Mouse (Mus musculus): ENCODE measurements around the gene Ap1m2. TPM values are rescaled to one million over a fixed set of nuclear protein-coding genes. Genes with fewer than 3 reads are reported as not detected.

The Ap1m2 gene
- total and polyA plus RNA-seq, 3 experiments, result 0.16 TPM; not detected in 2

- ATAC-seq (ENCODE audit: extremely low read depth, insufficient number of reproducible peaks, low FRiP score, poor library complexity, severe bottlenecking), result no peak
Measured at GRCm38 (mm10) chr9:21250509-21250908, 61.6 kb downstream of the Ap1m2 start.

DNA sequence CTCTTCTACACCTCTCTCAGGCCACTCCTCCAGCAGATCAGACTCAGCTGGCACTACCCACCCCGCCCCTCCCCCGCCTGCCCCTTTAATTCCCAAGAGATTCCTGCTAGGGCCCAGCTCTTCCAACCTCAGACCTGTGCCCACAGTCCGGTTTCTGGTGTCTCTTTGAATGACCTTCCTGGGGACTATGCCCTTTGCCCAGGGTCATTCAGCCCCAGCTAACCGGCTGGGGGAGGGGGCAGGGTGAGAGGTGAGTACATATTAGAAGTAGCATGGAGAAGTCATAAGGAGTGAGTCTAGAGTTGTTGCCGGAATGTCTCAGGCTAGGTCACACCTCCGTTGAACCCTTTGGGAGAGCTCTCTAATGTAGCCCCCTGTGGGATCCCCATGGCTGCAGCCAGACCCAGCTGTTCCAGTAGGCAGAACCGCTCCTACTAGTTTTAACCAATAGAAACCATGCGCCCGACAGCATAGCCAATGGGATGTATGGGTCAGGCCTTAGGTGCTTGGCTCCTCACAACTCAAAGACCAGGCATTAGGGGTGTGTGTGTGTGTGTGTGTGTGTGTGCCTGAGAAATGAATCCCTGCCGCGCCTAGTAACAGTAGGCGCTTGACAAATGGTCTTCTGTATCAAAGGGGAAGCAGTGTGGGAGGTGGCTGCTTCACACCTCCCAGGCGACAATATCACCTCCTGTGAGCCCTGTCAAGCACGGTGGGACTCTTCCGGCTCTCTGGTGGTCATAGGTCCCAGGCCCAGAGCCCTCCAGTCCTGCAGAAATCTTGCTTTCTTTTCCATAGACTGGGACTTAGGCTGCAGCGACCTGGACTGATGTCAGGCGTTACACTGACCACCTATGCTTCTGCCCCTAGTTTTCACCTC lies 62.3 kb downstream of the Ap1m2 start:
- no peaks in the 10 kb centered on the region for H3K36me3 ChIP-seq (replicated peaks)
- H3K27me3 ChIP-seq (ENCODE audit: insufficient read depth, low read length), result peaks cover 77% of the 10 kb centered on the region
- H3K9me3 ChIP-seq (replicated peaks), result peaks cover under 1% of the 10 kb centered on the region
- peaks cover 28% of the 10 kb centered on the region for H3K4me1 ChIP-seq (ENCODE audit: insufficient read depth, low read depth, low read length)
- DNase-seq (ENCODE audit: low spot score) (no peak), ATAC-seq (ENCODE audit: extremely low read depth, insufficient number of reproducible peaks, low FRiP score, poor library complexity, severe bottlenecking) (no peak)
- no peak overlapping the region for H3K4me3 ChIP-seq (ENCODE audit: low read depth, low read length)
- TF ChIP-seq CTCF (IDR thresholded peaks at IDR 0.05; ENCODE audit: low read depth, low read length), result no peak
- no peak for TF ChIP-seq POLR2AphosphoS5 (IDR thresholded peaks at IDR 0.05; ENCODE audit: insufficient replicate concordance, low read depth, low read length)
- no peak for TF ChIP-seq TAL1 (conservative IDR thresholded peaks at IDR 0.05; ENCODE audit: low read depth, low read length)
- no peak for TF ChIP-seq GATA1 (IDR thresholded peaks at IDR 0.05; ENCODE audit: borderline replicate concordance, low read length)
- TF ChIP-seq GATA2 (IDR thresholded peaks at IDR 0.05; ENCODE audit: borderline replicate concordance, low read depth, low read length), result no peak

More at GRCm38 (mm10) chr9:21250509-21250908, 61.6 kb downstream of the Ap1m2 start:
- TF ChIP-seq GATA2 (IDR thresholded peaks at IDR 0.05; ENCODE audit: borderline replicate concordance, low read depth, low read length), result no peak
- TF ChIP-seq TAL1 (conservative IDR thresholded peaks at IDR 0.05; ENCODE audit: low read depth, low read length), result no peak
- no peak for TF ChIP-seq GATA1 (IDR thresholded peaks at IDR 0.05; ENCODE audit: borderline replicate concordance, low read length)
- TF ChIP-seq POLR2AphosphoS5 (IDR thresholded peaks at IDR 0.05; ENCODE audit: insufficient replicate concordance, low read depth, low read length), result no peak
- no peak for TF ChIP-seq CTCF (IDR thresholded peaks at IDR 0.05; ENCODE audit: low read depth, low read length)
- no peak overlapping the region for H3K4me3 ChIP-seq (ENCODE audit: low read depth, low read length)
- DNase-seq (ENCODE audit: low spot score), result no peak
- peaks cover 72% of the 10 kb centered on the region for H3K27me3 ChIP-seq (ENCODE audit: insufficient read depth, low read length)
- peaks cover 29% of the 10 kb centered on the region for H3K4me1 ChIP-seq (ENCODE audit: insufficient read depth, low read depth, low read length)
- H3K36me3 ChIP-seq (replicated peaks), result no peaks in the 10 kb centered on the region
- H3K9me3 ChIP-seq (replicated peaks), result no peaks in the 10 kb centered on the region

- H3K4me3 ChIP-seq (ENCODE audit: low read depth, low read length), result no peak within 1 kb of the TSS
- peaks cover 79% of the 10 kb centered on the region for H3K27me3 ChIP-seq (ENCODE audit: insufficient read depth, low read length)
- no peaks in the 10 kb centered on the region for H3K36me3 ChIP-seq (replicated peaks)
- peaks cover 33% of the 10 kb centered on the region for H3K4me1 ChIP-seq (ENCODE audit: insufficient read depth, low read depth, low read length)
- no peak for ATAC-seq (ENCODE audit: extremely low read depth, insufficient number of reproducible peaks, low FRiP score, poor library complexity, severe bottlenecking)
- no peak for DNase-seq (ENCODE audit: low spot score)
- TF ChIP-seq TAL1 (conservative IDR thresholded peaks at IDR 0.05; ENCODE audit: low read depth, low read length), result no peak
- TF ChIP-seq GATA1 (IDR thresholded peaks at IDR 0.05; ENCODE audit: borderline replicate concordance, low read length), result no peak
- TF ChIP-seq GATA2 (IDR thresholded peaks at IDR 0.05; ENCODE audit: borderline replicate concordance, low read depth, low read length), result no peak
- no peak for TF ChIP-seq CTCF (IDR thresholded peaks at IDR 0.05; ENCODE audit: low read depth, low read length)
- no peak for TF ChIP-seq POLR2AphosphoS5 (IDR thresholded peaks at IDR 0.05; ENCODE audit: insufficient replicate concordance, low read depth, low read length)
- peaks cover 13% of the 10 kb centered on the region for H3K9me3 ChIP-seq (replicated peaks)
Measured at GRCm38 (mm10) chr9:21248326-21248725, 63.8 kb downstream of the Ap1m2 start, which contains the start of gene S1pr5. Gene S1pr5, minus strand, starts transcription at chr9:21248443.

GRCm38 (mm10) chr9:21246342-21246741 lies 65.8 kb downstream of the Ap1m2 start:
- H3K4me1 ChIP-seq (ENCODE audit: insufficient read depth, low read depth, low read length), result peaks cover 34% of the 10 kb centered on the region
- no peak overlapping the region; the same call in 1 of the 2 replicates for H3K4me3 ChIP-seq (ENCODE audit: low read depth, low read length)
- TF ChIP-seq CTCF (IDR thresholded peaks at IDR 0.05; ENCODE audit: low read depth, low read length) (no peak), GATA1 (IDR thresholded peaks at IDR 0.05; ENCODE audit: borderline replicate concordance, low read length) (no peak), TAL1 (conservative IDR thresholded peaks at IDR 0.05; ENCODE audit: low read depth, low read length) (no peak), POLR2AphosphoS5 (IDR thresholded peaks at IDR 0.05; ENCODE audit: insufficient replicate concordance, low read depth, low read length) (no peak), GATA2 (IDR thresholded peaks at IDR 0.05; ENCODE audit: borderline replicate concordance, low read depth, low read length) (no peak)
- H3K27me3 ChIP-seq (ENCODE audit: insufficient read depth, low read length), result peaks cover 59% of the 10 kb centered on the region
- ATAC-seq (ENCODE audit: extremely low read depth, insufficient number of reproducible peaks, low FRiP score, poor library complexity, severe bottlenecking) (no peak), DNase-seq (ENCODE audit: low spot score) (no peak)
- H3K9me3 ChIP-seq (replicated peaks), result peaks cover 13% of the 10 kb centered on the region
- H3K36me3 ChIP-seq (replicated peaks), result peaks cover 7% of the 10 kb centered on the region

DNA sequence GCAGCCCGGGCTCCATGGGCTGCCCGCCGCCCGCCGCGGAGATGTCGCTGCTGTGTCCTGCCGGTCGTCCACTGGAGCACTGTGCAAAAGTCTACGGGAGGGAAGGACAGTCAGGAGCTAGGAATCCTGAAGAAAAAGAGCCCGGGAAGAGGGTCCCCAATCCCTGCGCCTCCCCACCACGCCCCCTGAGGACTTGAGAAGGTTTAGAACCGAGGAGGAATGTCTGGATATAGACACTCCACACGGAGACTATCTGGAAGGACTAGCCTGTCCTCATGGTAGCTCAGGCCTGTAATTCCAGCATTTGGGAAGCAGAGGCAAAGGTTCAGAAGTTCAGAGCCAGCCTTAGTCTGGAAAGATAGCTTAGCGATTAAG lies 67.0 kb downstream of the Ap1m2 start:
- DNase-seq (ENCODE audit: low spot score) (no peak), ATAC-seq (ENCODE audit: extremely low read depth, insufficient number of reproducible peaks, low FRiP score, poor library complexity, severe bottlenecking) (no peak)
- peaks cover 12% of the 10 kb centered on the region for H3K36me3 ChIP-seq (replicated peaks)
- peaks cover 13% of the 10 kb centered on the region for H3K9me3 ChIP-seq (replicated peaks)
- peak overlapping the region; percentile 1; the same call in 1 of the 2 replicates for H3K4me3 ChIP-seq (ENCODE audit: low read depth, low read length)
- H3K27me3 ChIP-seq (ENCODE audit: insufficient read depth, low read length), result peaks cover 47% of the 10 kb centered on the region
- H3K4me1 ChIP-seq (ENCODE audit: insufficient read depth, low read depth, low read length), result peaks cover 35% of the 10 kb centered on the region
- no peak for TF ChIP-seq GATA2 (IDR thresholded peaks at IDR 0.05; ENCODE audit: borderline replicate concordance, low read depth, low read length)
- TF ChIP-seq CTCF (IDR thresholded peaks at IDR 0.05; ENCODE audit: low read depth, low read length), result no peak
- TF ChIP-seq POLR2AphosphoS5 (IDR thresholded peaks at IDR 0.05; ENCODE audit: insufficient replicate concordance, low read depth, low read length), result no peak
- no peak for TF ChIP-seq GATA1 (IDR thresholded peaks at IDR 0.05; ENCODE audit: borderline replicate concordance, low read length)
- TF ChIP-seq TAL1 (conservative IDR thresholded peaks at IDR 0.05; ENCODE audit: low read depth, low read length), result no peak

GRCm38 (mm10) chr9:21244428-21245112 lies 67.6 kb downstream of the Ap1m2 start:
- peak overlapping the region; percentile 1; the same call in 1 of the 2 replicates for H3K4me3 ChIP-seq (ENCODE audit: low read depth, low read length)
- no peak for TF ChIP-seq GATA2 (IDR thresholded peaks at IDR 0.05; ENCODE audit: borderline replicate concordance, low read depth, low read length)
- TF ChIP-seq POLR2AphosphoS5 (IDR thresholded peaks at IDR 0.05; ENCODE audit: insufficient replicate concordance, low read depth, low read length), result no peak
- TF ChIP-seq TAL1 (conservative IDR thresholded peaks at IDR 0.05; ENCODE audit: low read depth, low read length), result no peak
- no peak for TF ChIP-seq CTCF (IDR thresholded peaks at IDR 0.05; ENCODE audit: low read depth, low read length)
- TF ChIP-seq GATA1 (IDR thresholded peaks at IDR 0.05; ENCODE audit: borderline replicate concordance, low read length), result no peak
- H3K36me3 ChIP-seq (replicated peaks), result peaks cover 12% of the 10 kb centered on the region
- DNase-seq (ENCODE audit: low spot score) (no peak), ATAC-seq (ENCODE audit: extremely low read depth, insufficient number of reproducible peaks, low FRiP score, poor library complexity, severe bottlenecking) (no peak)
- peaks cover 13% of the 10 kb centered on the region for H3K9me3 ChIP-seq (replicated peaks)
- peaks cover 35% of the 10 kb centered on the region for H3K4me1 ChIP-seq (ENCODE audit: insufficient read depth, low read depth, low read length)
- H3K27me3 ChIP-seq (ENCODE audit: insufficient read depth, low read length), result peaks cover 41% of the 10 kb centered on the region
